Mouse (Mus musculus) cerebellum, adult 2 months (tissue): ENCODE measurements at regions not wholly inside any gene's neighbourhood (a gene's known extent, or its start where the extent isn't known, plus 50 kb on each side); places are given as distances from the start of the nearest gene placed in this dataset.

Experiments
- DNase-seq, 2 experiments: peaks; one replicate each; pipeline ENCODE4 v3.0.0; 2021
- H3K27ac ChIP-seq: fragments of 200-500 bp; 2 replicates; pipeline ENCODE4 v1.5.1; 2012; ENCODE audit warnings: low read length, control low read depth, inconsistent platforms; ENCODE audit not compliant: insufficient read depth
- H3K27me3 ChIP-seq: fragments of 200-500 bp; 2 replicates; pipeline ENCODE4 v1.6.1; 2012; ENCODE audit warnings: inconsistent platforms, mild to moderate bottlenecking, low read length, moderate library complexity; ENCODE audit not compliant: control insufficient read depth, insufficient read depth
- H3K4me1 ChIP-seq: fragments of 200-500 bp; 2 replicates; pipeline ENCODE4 v1.6.1; 2011; ENCODE audit warnings: low read length; ENCODE audit not compliant: control insufficient read depth, insufficient read depth
- H3K4me3 ChIP-seq: fragments of 200-500 bp; replicated peaks from 2 replicates; pipeline ENCODE3; 2011; ENCODE audit warnings: mild to moderate bottlenecking, low read depth, low read length, control low read depth; ENCODE audit not compliant: insufficient read depth
- CTCF ChIP-seq: fragments of 200-500 bp; IDR thresholded peaks from 2 replicates; pipeline ENCODE4 v1.5.1; 2011; ENCODE audit warnings: low read depth, mild to moderate bottlenecking, control low read depth, low read length, moderate library complexity, borderline replicate concordance; ENCODE audit not compliant: insufficient read depth
- POLR2A ChIP-seq: fragments of 200-500 bp; IDR thresholded peaks from 2 replicates; pipeline ENCODE4 v1.6.1; 2011; ENCODE audit warnings: low read length, control low read depth, borderline replicate concordance; ENCODE audit not compliant: insufficient read depth
- WGBS: fragments of 180-500 bp; shearing (Covaris S2); methylation state at CpG from one replicate; pipeline ENCODE4 v1.1.7; 2018; 5-methylcytosine and 5-hydroxymethylcytosine counted together

DNA sequence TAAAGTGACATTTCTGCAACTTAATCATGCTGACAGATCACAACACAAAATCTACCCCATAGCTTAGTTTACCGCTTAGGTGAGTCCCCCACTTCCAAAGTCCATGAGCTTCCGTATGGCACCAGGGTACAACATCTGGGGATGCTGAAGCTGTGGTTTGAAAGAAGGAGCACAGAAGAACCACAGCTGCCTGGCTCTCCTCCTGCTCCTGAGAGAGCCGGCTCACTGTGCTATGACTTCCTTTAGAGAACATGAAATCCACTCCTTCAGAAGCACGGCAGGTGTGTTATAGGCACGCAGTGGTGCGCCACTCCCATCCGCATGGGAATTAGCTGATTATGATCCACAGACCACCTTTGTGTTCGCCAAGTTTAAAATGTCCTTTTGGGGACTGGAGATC lies 69.7 kb upstream of the Atl2 start:
- H3K4me1 ChIP-seq, result no peaks in the 10 kb centered on the region
- no peak for TF ChIP-seq CTCF
- no peak for TF ChIP-seq POLR2A
- no peak for DNase-seq
- H3K4me3 ChIP-seq, result no peak overlapping the region
- H3K27me3 ChIP-seq, result no peaks in the 10 kb centered on the region; the same call in 1 of the 2 replicates
- no peak overlapping the region for H3K27ac ChIP-seq
- 92% methylated on average over 8 of the region's 8 CpGs for WGBS

DNA sequence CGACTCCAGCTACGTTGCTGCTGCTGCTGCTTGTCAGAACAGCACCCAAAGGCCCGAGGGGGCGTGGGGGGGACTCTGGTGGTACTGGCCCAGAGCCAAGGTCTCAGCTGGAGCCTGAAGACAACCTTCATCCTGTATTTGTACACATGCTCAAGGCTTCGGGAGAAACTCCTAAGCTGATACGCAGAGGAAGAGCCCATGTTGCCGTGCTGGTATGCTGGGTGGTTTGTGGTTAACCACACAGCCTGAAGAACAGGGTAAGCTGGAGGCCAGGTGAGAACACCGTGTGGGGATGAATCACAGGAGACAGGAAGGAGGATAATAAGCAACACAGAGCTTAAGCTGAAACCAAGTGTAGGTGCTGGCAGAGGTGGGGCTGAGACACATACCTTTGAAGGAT lies 68.9 kb upstream of the Atl2 start:
- no peaks in the 10 kb centered on the region for H3K4me1 ChIP-seq
- H3K4me3 ChIP-seq, result no peak overlapping the region
- no peak overlapping the region for H3K27ac ChIP-seq
- DNase-seq, result no peak
- H3K27me3 ChIP-seq, result no peaks in the 10 kb centered on the region; the same call in 1 of the 2 replicates
- 72% methylated on average over 8 of the region's 8 CpGs for WGBS
- TF ChIP-seq POLR2A (no peak), CTCF (no peak)

DNA sequence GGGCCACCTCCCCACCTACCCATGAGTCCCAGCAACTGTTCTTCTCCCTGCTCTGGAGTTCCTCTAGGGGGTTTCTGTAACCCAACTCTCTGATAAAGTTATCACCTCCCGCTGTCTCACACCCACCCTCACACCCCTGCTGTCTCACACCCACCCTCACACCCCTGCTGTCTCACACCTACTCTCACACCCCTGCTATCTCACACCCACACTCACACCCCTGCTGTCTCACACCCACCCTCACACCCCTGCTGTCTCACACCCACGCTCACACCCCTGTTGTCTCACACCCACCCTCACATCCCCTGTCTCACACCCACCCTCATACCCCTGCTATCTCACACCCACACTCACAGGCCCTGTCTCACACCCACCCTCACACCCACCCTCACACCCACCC lies 67.4 kb upstream of the Atl2 start:
- TF ChIP-seq POLR2A (no peak), CTCF (no peak)
- 68% methylated on average over 2 of the region's 2 CpGs for WGBS
- DNase-seq, result no peak
- no peaks in the 10 kb centered on the region; the same call in 1 of the 2 replicates for H3K27me3 ChIP-seq
- H3K4me1 ChIP-seq, result no peaks in the 10 kb centered on the region
- H3K27ac ChIP-seq, result no peak overlapping the region
- no peak overlapping the region for H3K4me3 ChIP-seq

DNA sequence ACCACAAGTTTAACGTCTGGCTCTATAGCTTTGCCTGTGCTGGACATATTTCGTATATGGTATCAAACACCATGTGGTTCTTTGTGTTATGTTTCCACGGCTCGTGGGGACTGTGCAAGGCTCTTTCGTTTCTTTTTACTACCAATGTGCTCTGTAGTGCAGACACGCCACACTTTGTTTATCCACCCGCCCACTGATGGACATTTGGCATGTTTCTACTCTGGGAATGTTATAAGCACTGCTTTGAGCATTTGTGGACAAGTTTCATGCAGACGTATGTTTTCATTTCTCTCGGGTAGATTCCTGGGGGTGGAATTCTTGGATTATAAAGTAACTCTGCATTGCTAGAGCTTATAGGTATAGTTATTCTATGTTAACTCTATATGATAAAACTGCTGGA lies 65.5 kb upstream of the Atl2 start:
- 69% methylated on average over 9 of the region's 9 CpGs for WGBS
- no peak for DNase-seq
- no peak for TF ChIP-seq CTCF
- TF ChIP-seq POLR2A, result no peak
- no peak overlapping the region for H3K27ac ChIP-seq
- no peaks in the 10 kb centered on the region; the same call in 1 of the 2 replicates for H3K27me3 ChIP-seq
- H3K4me3 ChIP-seq, result no peak overlapping the region
- H3K4me1 ChIP-seq, result no peaks in the 10 kb centered on the region

DNA sequence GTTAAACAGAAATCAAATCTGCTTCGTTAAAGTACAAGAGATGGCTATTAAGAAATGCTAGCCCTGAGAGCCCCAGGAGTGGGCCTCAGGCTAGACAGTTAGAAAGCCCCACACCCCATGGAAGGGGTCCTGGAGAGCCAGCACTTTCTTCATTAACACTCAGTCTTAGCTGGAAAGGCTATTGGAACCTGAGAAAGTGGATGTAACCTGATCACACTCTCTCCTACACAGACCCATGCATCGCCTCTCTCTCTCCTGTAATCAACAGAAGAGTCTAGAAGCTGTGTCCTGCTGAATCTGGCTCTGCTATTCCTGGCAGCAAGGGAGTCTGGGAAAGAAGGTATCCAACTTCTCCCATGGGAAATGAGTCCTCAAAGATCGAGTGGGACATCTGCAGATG lies 64.8 kb upstream of the Atl2 start:
- no peak for TF ChIP-seq CTCF
- no peak for TF ChIP-seq POLR2A
- 68% methylated on average over 3 of the region's 3 CpGs for WGBS
- Histone ChIP-seq H3K27me3 (no peaks in the 10 kb centered on the region; the same call in 1 of the 2 replicates), H3K27ac (no peak overlapping the region), H3K4me1 (no peaks in the 10 kb centered on the region), H3K4me3 (no peak overlapping the region)
- no peak for DNase-seq

DNA sequence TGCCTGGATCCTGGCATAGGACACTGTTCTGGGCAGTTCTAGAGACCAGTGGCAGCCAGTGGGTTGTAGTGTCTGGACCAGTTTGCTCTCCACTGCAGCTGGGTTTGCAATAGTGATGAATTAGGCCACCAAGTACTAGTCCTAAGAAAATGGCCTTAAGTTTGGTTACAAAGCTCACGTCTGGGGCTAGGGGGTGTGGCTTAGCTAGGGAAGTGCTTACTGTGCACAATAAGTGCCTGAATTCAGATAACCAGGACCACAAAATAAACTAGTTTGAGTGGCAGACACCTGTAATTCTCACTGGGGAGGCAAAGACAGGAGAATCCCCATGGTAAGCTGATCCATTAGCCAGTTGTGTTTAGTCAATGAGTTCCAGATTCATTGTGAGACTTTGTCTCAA lies 59.3 kb upstream of the Atl2 start:
- Histone ChIP-seq H3K27me3 (no peaks in the 10 kb centered on the region), H3K4me1 (peaks cover 9% of the 10 kb centered on the region), H3K27ac (no peak overlapping the region), H3K4me3 (no peak overlapping the region)
- 70% methylated on average over 1 of the region's 1 CpGs for WGBS
- DNase-seq, result no peak
- no peak for TF ChIP-seq POLR2A
- no peak for TF ChIP-seq CTCF

DNA sequence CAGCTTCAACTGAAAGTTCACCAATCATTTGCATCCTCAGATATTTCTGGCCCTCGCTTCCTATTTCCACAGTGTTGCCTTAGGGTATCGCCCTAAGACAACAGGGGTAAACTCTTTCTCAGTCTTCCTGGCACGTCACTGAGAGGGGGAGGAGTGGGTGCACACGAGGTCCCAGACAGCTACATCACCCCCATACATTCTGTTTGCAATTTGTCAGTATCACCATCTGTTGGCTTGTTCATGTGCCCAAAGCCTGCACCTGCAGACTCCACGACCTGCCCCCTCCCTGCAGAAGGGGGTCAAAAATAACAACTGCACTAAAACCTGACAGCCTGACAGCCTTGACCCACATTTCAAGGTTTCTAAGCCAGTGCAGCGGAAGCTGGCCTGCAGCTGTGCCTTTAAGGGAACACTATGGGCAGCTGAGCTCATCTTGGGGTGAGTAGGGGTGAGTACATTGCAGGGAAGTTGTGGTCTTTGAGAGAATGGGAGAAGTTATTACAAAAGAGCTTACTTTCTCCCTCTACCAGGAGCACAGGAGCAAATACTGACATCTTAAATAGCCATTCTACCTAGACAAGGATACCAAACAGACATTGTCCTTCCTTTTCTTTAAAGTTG lies 58.8 kb upstream of the Atl2 start:
- no peaks in the 10 kb centered on the region for H3K27me3 ChIP-seq
- TF ChIP-seq CTCF (no peak), POLR2A (no peak)
- DNase-seq, result peak in 1 of 2 experiments; percentile 19
- 33% methylated on average over 6 of the region's 6 CpGs for WGBS
- H3K4me3 ChIP-seq, result no peak overlapping the region
- H3K27ac ChIP-seq, result no peak overlapping the region
- H3K4me1 ChIP-seq, result peaks cover 14% of the 10 kb centered on the region

DNA sequence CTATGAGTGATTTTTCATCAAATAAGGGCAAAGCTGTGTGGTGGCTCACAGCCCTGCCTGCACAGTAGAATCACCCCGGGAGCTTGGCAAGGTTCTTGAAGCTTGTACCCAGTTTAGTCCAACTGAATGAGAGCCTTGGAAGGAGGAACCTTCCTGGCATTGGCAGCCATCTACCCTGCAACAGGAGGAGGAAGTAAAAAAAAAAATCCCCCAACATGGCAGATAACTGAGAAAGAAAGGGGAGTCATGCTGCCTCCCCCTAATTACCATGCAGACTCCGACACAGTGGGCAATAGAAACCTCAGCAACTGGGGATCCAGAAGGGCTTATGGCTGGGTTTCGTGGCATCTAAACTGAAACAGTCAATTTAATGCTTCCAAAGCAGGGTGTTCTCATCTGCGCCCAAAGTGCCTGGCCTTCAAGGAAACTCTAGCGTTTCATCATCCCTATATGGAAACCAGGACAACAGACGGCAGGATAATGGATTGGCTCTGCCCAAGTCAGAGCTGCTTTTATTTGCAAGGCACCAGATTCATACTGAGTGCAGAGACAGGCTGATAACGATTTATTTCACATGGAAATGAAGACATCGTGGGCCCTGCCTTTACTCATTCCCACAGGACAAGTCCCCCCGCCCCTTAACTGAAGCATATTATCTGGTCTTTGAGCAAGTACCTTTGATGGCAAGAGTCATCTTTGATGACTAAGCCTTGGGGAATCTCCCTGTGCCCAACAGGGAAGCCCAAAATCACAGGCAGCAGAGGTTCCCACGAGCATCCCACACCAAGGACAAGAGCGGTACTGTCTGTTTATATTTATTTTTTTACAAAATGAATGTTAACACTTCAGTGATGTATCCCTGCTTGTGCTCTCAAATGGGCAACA lies 52.9 kb upstream of the Atl2 start:
- DNase-seq, result peak; percentile 65 to 84
- WGBS, result 10% methylated on average over 11 of the region's 11 CpGs
- peak overlapping the region; percentile 50; the same call in 1 of the 2 replicates for H3K27ac ChIP-seq

More for the DNA sequence above, 52.9 kb upstream of the Atl2 start:
- Histone ChIP-seq H3K27me3 (no peaks in the 10 kb centered on the region), H3K4me1 (peaks cover 14% of the 10 kb centered on the region), H3K4me3 (no peak overlapping the region)
- TF ChIP-seq POLR2A (no peak), CTCF (no peak)
